Mouse (Mus musculus): ENCODE measurements at regions not wholly inside any gene's neighbourhood (a gene's known extent, or its start where the extent isn't known, plus 50 kb on each side); places are given as distances from the start of the nearest gene placed in this dataset.

GRCm38 (mm10) chr11:32990201-32990600 is 157.0 kb downstream of the Fgf18 start:
- no peak for DNase-seq (ENCODE audit: extremely low spot score)

GRCm38 (mm10) chr11:32978899-32979298 is 154.5 kb upstream of the Smim23 start:
- no peak for DNase-seq (ENCODE audit: extremely low spot score)

- DNase-seq (ENCODE audit: extremely low spot score), result no peak
Measured at GRCm38 (mm10) chr11:32976572-32976971, 152.2 kb upstream of the Smim23 start.

- DNase-seq (ENCODE audit: extremely low spot score), result no peak
Measured at GRCm38 (mm10) chr11:32973453-32973852, 149.0 kb upstream of the Smim23 start.

DNA sequence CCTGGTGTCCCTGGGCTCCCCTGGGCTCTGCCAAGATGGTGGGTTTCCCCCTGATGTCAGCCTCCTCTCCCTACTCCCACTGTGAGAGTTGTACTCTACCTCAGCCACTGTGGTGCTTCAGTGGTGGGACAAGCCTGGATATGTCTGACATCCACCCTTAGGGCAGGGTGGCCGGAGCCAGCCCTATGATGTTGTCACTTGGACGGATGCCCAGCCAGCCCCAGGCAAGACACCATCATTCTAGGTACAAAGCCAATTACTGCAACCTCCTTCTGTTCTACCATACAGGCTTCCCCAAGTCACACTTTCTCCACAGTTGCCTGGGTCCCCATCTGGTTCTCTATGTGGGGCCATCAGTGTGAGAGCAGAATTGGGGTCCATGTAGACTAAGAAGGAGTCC is 141.0 kb upstream of the Smim23 start:
- DNase-seq (ENCODE audit: extremely low spot score), result no peak

DNA sequence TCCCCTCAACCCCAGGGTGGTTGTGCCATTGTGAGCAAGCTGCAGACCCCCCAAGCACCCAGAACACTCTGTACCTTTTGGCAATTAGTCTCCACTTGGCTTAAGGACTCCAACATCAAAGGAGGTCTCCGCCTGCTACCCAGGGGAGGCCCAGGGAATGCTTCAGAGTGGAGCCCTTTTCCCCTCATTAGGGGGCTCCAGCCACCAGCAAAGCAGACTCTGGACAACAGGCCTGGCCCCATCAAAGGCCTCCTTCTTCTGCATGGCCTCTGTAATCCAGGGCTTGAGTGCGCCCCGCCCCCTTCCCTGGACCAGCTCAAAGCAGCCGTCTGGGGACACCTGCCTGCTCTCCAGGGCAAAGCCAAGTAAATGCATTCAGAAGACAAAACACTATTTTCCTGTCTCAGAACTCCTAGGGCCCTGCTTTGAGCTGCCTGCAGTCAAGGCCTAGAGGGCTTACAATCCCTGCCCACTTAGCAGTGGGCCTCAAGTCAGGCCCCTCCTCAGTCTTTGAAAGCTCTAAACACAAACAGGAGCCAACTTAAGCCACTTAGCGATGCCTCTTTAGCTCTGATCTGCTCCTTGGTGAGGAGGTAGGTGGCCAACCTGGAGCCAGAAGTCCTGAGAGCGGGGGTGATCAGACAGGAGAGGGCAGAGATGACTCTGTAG is 139.4 kb upstream of the Smim23 start:
- peak; percentile 51 for DNase-seq (ENCODE audit: extremely low spot score)

DNA sequence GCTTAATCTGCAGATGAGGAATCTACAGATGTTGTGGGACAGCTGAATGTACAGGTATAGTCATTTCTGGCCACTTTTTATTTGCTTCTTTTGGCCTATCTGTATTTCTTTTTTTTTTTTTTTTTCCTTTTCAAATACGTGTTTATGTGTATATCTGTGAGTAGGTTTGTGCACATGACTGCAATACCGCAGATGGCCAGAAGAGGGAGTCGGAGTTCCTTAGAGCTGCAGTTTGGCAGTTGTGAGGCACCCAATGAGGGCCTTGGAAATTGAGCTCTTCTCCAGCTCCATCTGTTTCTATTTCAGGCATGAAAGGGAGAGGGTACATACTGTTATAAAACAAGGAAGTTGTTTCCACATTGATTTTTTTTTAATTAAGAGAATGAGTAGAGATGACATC is 137.2 kb upstream of the Smim23 start:
- DNase-seq (ENCODE audit: extremely low spot score), result no peak

GRCm38 (mm10) chr11:32958961-32959360 is 134.6 kb upstream of the Smim23 start:
- DNase-seq (ENCODE audit: extremely low spot score), result no peak

DNA sequence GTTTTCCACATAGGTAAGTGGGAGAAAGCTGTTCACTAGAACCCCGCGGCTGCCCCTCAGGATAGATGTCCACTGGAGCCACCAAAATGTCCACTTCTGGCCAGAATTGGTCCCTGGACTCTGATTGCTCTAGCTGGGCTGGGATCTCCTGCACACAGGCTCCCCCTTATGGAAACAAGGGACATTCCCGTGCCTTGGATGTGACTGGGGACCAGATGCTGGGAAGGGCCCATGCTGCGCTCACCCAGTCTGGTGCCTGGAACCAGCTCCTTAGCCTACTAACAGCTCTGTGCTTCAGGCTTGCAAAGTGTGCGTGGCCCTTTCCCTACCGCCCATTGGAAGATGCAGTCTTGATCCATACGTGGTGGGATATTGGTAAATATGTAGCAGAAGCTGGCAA is 132.6 kb upstream of the Smim23 start:
- DNase-seq (ENCODE audit: extremely low spot score), result peak; percentile 42

DNA sequence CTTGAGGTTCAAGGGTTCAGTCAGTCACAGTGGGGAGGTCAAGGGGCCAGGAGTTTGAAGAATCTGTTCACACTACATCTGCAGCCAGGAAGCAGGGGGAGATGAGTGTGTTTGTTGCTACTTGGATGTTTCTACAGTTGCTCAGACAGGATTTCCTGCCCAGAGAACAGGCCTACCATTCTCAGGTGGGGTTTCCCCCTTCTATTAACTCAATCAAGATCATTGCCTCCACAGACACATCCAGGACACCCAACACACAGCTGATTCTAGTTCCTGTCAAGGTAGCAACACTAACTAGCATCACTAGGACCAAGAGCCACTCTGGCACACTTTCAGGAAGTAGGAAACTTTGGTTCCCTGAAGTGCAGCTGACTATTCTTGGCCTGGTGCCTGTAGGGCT is 127.9 kb upstream of the Smim23 start:
- DNase-seq (ENCODE audit: extremely low spot score), result no peak

DNA sequence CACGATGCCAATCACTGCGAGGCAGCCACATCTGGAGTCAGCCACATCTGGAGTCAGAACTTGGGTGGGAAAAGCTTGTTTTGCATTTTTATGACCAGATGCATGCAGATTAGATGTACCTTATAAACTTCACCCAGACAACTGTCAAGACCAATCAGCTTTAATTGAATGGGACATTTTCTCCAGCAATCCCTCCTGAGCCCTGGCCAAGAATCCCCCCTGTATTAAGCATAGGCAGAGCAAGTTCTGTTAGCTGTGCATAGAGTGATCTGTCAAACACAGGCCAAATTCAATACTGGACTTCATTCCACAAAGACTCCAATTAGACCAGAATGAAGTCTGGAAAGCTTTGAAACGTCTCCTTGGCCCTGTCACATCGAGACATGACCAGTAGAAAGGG is 123.7 kb upstream of the Smim23 start:
- DNase-seq (ENCODE audit: extremely low spot score), result no peak

DNA sequence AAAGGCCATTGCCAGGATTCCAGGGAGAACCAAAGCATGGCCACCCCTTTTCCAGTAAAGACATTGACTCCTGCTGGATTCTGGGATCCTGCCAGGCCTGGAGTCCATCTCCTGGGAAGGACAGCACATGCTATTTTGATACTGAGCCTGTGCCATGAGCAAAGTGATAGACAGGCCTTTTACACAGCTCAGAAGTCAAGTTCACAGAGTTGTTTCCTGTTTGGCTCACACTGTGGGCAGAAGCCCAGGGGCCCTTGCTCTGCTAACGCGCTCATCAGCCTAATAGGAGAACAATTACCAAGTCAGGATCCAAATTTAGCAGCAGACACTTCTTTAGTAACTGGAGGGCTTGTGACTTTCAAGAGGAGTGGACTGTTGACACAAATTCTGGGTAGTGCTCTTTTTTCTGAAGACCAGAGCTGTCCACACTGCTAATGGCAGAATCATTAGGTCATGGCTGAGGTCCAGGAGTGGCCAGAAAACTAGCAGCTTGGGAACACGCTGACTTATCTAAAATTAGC is 122.1 kb upstream of the Smim23 start:
- no peak for DNase-seq (ENCODE audit: extremely low spot score)

DNA sequence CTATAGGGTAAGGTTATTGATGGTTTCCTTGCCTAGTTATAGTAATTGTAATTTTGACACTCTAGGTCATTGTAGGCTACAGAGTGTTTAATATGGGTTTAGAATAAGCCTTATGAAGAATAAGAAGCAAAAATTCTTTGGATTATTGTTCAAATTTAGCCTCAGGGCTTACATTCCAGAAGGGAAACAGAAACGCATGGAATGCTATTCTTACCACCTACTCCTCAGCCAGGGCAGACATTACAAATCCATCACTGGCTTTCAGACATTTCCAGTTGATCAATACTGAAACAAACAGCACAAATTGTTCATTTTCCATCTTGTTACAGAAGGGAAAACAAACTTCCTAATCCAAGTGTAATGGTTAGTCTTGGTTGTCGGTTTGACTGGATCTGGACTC is 120.7 kb upstream of the Smim23 start:
- DNase-seq (ENCODE audit: extremely low spot score), result no peak

DNA sequence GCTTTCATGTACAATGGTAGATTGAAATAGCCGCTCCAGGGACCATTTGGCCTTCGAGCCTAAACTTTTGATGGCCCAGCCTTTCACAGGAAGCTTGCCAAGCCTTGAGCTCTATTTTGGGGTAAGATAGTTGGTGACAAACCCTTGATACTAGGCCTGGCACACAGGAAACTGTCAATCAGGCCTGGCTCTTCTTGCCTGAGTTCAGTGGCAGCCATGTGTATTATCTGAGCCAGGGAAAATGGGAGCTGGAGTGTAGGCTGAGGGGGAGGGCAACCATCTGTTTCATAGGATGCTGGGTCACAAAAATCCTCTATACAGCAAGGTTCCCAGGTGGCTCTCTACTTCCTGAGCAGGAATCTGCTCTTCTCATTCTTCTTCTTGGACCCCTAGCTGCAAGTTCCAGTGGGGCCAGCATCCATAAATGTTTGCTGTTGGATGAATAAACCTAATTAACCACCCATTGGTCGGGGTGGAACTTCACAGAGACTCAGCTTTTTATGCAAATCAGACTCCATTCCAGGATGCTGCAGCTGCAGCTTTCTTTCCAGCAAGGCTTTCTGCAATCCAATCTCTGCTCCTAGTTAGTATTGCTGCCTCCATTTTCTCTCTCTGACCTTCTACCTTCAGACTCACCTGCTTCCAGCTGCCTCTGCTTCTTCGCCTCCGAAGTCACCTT is 117.1 kb upstream of the Smim23 start:
- no peak for DNase-seq (ENCODE audit: extremely low spot score)

- no peak for DNase-seq (ENCODE audit: extremely low spot score)
Measured at GRCm38 (mm10) chr11:32939102-32939501, 114.7 kb upstream of the Smim23 start.

DNA sequence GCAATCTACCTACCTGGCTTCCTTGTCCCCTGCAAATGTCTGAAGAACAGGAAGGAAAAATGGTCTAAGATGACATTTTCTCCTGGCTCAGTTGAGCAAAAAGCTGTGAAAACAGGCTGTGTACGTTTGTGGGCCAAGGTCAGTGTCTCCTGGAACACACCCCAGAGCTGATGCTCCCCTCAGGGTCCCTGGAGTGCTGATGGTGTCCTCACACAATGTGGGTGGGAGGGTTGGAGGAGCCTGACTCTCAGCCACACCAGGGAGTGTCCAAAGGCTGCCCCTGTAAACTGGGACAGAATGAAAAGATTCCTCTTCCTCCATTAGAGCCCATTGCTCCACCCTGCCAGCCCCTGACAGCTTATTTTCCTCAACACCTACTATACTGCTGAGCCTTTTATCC is 112.8 kb upstream of the Smim23 start:
- no peak for DNase-seq (ENCODE audit: extremely low spot score)

GRCm38 (mm10) chr11:32931928-32932327 is 107.5 kb upstream of the Smim23 start:
- DNase-seq (ENCODE audit: extremely low spot score), result no peak

GRCm38 (mm10) chr11:32931018-32931417 is 106.6 kb upstream of the Smim23 start:
- peak; percentile 66 for DNase-seq (ENCODE audit: extremely low spot score)

- DNase-seq (ENCODE audit: extremely low spot score), result no peak
Measured at GRCm38 (mm10) chr11:32928837-32929236, 104.4 kb upstream of the Smim23 start.

- peak; percentile 75 for DNase-seq (ENCODE audit: extremely low spot score)
Measured at GRCm38 (mm10) chr11:32925421-32926271, 101.2 kb upstream of the Smim23 start.

- DNase-seq (ENCODE audit: extremely low spot score), result no peak
Measured at GRCm38 (mm10) chr11:32924932-32925331, 100.5 kb upstream of the Smim23 start.

DNA sequence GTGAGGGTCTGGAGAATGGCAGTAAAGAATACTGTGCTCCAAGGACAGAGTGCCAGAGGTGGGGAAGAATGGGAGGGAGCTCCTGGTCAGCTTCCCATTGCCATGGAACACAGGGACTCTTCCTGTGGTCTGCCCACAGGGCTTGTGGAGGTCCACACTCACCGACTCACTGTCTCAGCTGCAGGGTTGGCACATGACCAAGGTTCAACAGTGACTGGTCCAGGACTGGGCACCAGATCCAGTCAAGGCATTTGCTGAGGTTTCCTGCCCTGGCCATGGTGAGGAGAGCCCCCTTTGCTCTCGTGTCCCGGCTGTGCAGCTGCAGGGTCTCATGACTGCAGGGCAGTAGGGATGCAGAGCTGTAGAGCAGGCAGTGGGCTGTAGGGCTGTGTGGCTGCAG is 88.7 kb upstream of the Smim23 start:
- DNase-seq (ENCODE audit: extremely low spot score), result no peak

- no peak for DNase-seq (ENCODE audit: extremely low spot score)
Measured at GRCm38 (mm10) chr11:32911791-32912190, 87.4 kb upstream of the Smim23 start.
